ENCODE assay signal across 8 mouse cellular contexts in genomic region chr7:123030295-123030694, GRCm38 (mm10).
DNase-seq lines count a peak whose midpoint lies in the region; ATAC-seq lines count a peak whose summit lies in the region.

No protein-coding gene starts in this region.

- H3K9me3 ChIP-seq in kidney, embryonic 16.5 days (ENCODE audit: low read length), result no peaks in the 10 kb centered on the region
- H3K9me3 ChIP-seq in forebrain, embryonic 10.5 days, result no peaks in the 10 kb centered on the region
- no peaks in the 10 kb centered on the region for H3K9me3 ChIP-seq in intestine, embryonic 15.5 days
- H3K9me3 ChIP-seq in neural tube, embryonic 12.5 days, result no peaks in the 10 kb centered on the region

- peak overlapping the region; percentile 62 for H3K9ac ChIP-seq in kidney, embryonic 16.5 days (replicated peaks; ENCODE audit: low read length)
- 0 out of 2 replicates have a peak overlapping the region, but pooled peaks have one; percentile 31 for H3K9ac ChIP-seq in intestine, embryonic 15.5 days
- H3K9ac ChIP-seq in neural tube, embryonic 12.5 days, result peak overlapping the region; percentile 48; the same call in 1 of the 2 replicates

- no peak for DNase-seq in kidney, adult 18-20 months
- no peak for DNase-seq in forebrain, embryonic 10.5 days (ENCODE audit: extremely low spot score, low spot score)
- DNase-seq in left cerebral cortex, postnatal 10 days (ENCODE audit: extremely low spot score in 1 of 2, low spot score in 2 of 2), result no peak
- DNase-seq in urinary bladder, adult 18-20 months (ENCODE audit: low spot score in 2 of 2), result no peak
- no peak for DNase-seq in right cerebral cortex, postnatal 36 days (ENCODE audit: low spot score in 2 of 2)

- H3K4me2 ChIP-seq in kidney, embryonic 16.5 days (replicated peaks; ENCODE audit: low read depth, low read length), result peak overlapping the region; percentile 80
- H3K4me2 ChIP-seq in intestine, embryonic 15.5 days (replicated peaks), result peak overlapping the region; percentile 90
- H3K4me2 ChIP-seq in neural tube, embryonic 12.5 days (replicated peaks), result peak overlapping the region; percentile 58

- intact Hi-C loops in left cerebral cortex, postnatal 10 days (cut with DNase I), result no loop called here

- no peaks in the 10 kb centered on the region for H3K36me3 ChIP-seq in kidney, embryonic 16.5 days (ENCODE audit: insufficient read depth, low read length)
- H3K36me3 ChIP-seq in forebrain, embryonic 10.5 days (replicated peaks), result no peaks in the 10 kb centered on the region
- H3K36me3 ChIP-seq in intestine, embryonic 15.5 days, result no peaks in the 10 kb centered on the region
- H3K36me3 ChIP-seq in neural tube, embryonic 12.5 days, result no peaks in the 10 kb centered on the region

- ATAC-seq in kidney, embryonic 16.5 days (ENCODE audit: low FRiP score, low TSS enrichment), result peak; percentile 16
- peak; percentile 27; the same call in 1 of the 2 replicates for ATAC-seq in intestine, embryonic 15.5 days
- ATAC-seq in neural tube, embryonic 12.5 days (ENCODE audit: low FRiP score, low read depth), result peak; percentile 39

- 19% methylated on average over 13 of the region's 13 CpGs for WGBS in kidney, embryonic 16.5 days
- WGBS in forebrain, embryonic 10.5 days, result 30% methylated on average over 13 of the region's 13 CpGs
- whole genome bisulfite sequencing in intestine, embryonic 15.5 days, result 16% methylated on average over 13 of the region's 13 CpGs
- WGBS in neural tube, embryonic 12.5 days, result 17% methylated on average over 13 of the region's 13 CpGs

- H3K4me1 ChIP-seq in kidney, embryonic 16.5 days (ENCODE audit: insufficient read depth, low read length), result peaks cover 16% of the 10 kb centered on the region
- H3K4me1 ChIP-seq in forebrain, embryonic 10.5 days, result peaks cover 30% of the 10 kb centered on the region
- H3K4me1 ChIP-seq in intestine, embryonic 15.5 days (replicated peaks), result peaks cover 5% of the 10 kb centered on the region
- peaks cover 20% of the 10 kb centered on the region for H3K4me1 ChIP-seq in neural tube, embryonic 12.5 days

- no peaks in the 10 kb centered on the region for H3K27me3 ChIP-seq in kidney, embryonic 16.5 days (ENCODE audit: insufficient read depth, low read length)
- peaks cover 27% of the 10 kb centered on the region for H3K27me3 ChIP-seq in forebrain, embryonic 10.5 days (ENCODE audit: poor library complexity, severe bottlenecking)
- no peaks in the 10 kb centered on the region for H3K27me3 ChIP-seq in intestine, embryonic 15.5 days (replicated peaks)
- no peaks in the 10 kb centered on the region for H3K27me3 ChIP-seq in neural tube, embryonic 12.5 days (replicated peaks)

- peak overlapping the region; percentile 51 for H3K4me3 ChIP-seq in kidney, embryonic 16.5 days (ENCODE audit: low read length)
- peak overlapping the region; percentile 55 for H3K4me3 ChIP-seq in forebrain, embryonic 10.5 days
- H3K4me3 ChIP-seq in intestine, embryonic 15.5 days (replicated peaks), result peak overlapping the region; percentile 38; the same call in 1 of the 2 replicates
- peak overlapping the region; percentile 33 for H3K4me3 ChIP-seq in neural tube, embryonic 12.5 days

- H3K27ac ChIP-seq in kidney, embryonic 16.5 days (ENCODE audit: low read length), result no peak overlapping the region
- H3K27ac ChIP-seq in forebrain, embryonic 10.5 days, result peak overlapping the region; percentile 85
- no peak overlapping the region for H3K27ac ChIP-seq in intestine, embryonic 15.5 days
- peak overlapping the region; percentile 70; the same call in 1 of the 2 replicates for H3K27ac ChIP-seq in neural tube, embryonic 12.5 days

Comparison
In these comparisons a context has a peak if more than half of its experiments do, and no peak if none do; other contexts are left out.
1. H3K27ac ChIP-seq: peak in forebrain, embryonic 10.5 days (single experiment) and neural tube, embryonic 12.5 days (single experiment); none in kidney, embryonic 16.5 days (single experiment) and intestine, embryonic 15.5 days (single experiment).
2. Peak in every context shown above with its lines, with median percentiles within 50 percentile points of each other: ATAC-seq, H3K4me2 ChIP-seq, H3K4me3 ChIP-seq and H3K9ac ChIP-seq.